Mouse (Mus musculus): Measurements from ENCODE around the gene Unc13d.

Gene Unc13d

GRCm38 (mm10) chr11:116078221-116078620 lies 460 bp upstream of the Unc13d start:
- DNase-seq (ENCODE audit: low spot score): peak; percentile 57

GRCm38 (mm10) chr11:116076836-116077235 lies 925 bp downstream of the Unc13d start:
- no peak for DNase-seq (ENCODE audit: low spot score)

GRCm38 (mm10) chr11:116076266-116076540 lies 1.6 kb downstream of the Unc13d start:
- DNase-seq (ENCODE audit: low spot score): no peak

- DNase-seq (ENCODE audit: low spot score): no peak
These were observed 2.1 kb downstream of the Unc13d start for GRCm38 (mm10) chr11:116075539-116076265.

- no peak for DNase-seq (ENCODE audit: low spot score)
These were observed 3.2 kb downstream of the Unc13d start for GRCm38 (mm10) chr11:116074436-116074991.

GRCm38 (mm10) chr11:116072608-116073007 lies 5.2 kb downstream of the Unc13d start:
- DNase-seq (ENCODE audit: low spot score): no peak

- DNase-seq (ENCODE audit: low spot score): peak; percentile 48
These were observed 6.3 kb downstream of the Unc13d start for GRCm38 (mm10) chr11:116071510-116071909.

GRCm38 (mm10) chr11:116065345-116065744 lies 12.4 kb downstream of the Unc13d start:
- no peak for DNase-seq (ENCODE audit: low spot score)

- DNase-seq (ENCODE audit: low spot score): no peak
These were observed 13.4 kb downstream of the Unc13d start for GRCm38 (mm10) chr11:116064187-116064867.

GRCm38 (mm10) chr11:116063562-116063961 lies 14.2 kb downstream of the Unc13d start:
- no peak for DNase-seq (ENCODE audit: low spot score)

GRCm38 (mm10) chr11:116062521-116062920 lies 15.2 kb downstream of the Unc13d start:
- DNase-seq (ENCODE audit: low spot score): no peak

GRCm38 (mm10) chr11:116061641-116062415 lies 15.9 kb downstream of the Unc13d start:
- DNase-seq (ENCODE audit: low spot score): no peak

GRCm38 (mm10) chr11:116060596-116060995 lies 17.2 kb downstream of the Unc13d start:
- no peak for DNase-seq (ENCODE audit: low spot score)

GRCm38 (mm10) chr11:116059691-116060025 lies 18.1 kb downstream of the Unc13d start:
- DNase-seq (ENCODE audit: low spot score): no peak

GRCm38 (mm10) chr11:116058868-116059690 lies 18.7 kb downstream of the Unc13d start:
- no peak for DNase-seq (ENCODE audit: low spot score)

- no peak for DNase-seq (ENCODE audit: low spot score)
These were observed 19.6 kb downstream of the Unc13d start for GRCm38 (mm10) chr11:116058022-116058614.

- DNase-seq (ENCODE audit: low spot score): no peak
These were observed 20.4 kb downstream of the Unc13d start for GRCm38 (mm10) chr11:116057237-116057881.

GRCm38 (mm10) chr11:116055873-116056272 lies 21.9 kb downstream of the Unc13d start:
- DNase-seq (ENCODE audit: low spot score): no peak

- no peak for DNase-seq (ENCODE audit: low spot score)
These were observed 24.1 kb downstream of the Unc13d start for GRCm38 (mm10) chr11:116053510-116054229.

GRCm38 (mm10) chr11:116050196-116050595 lies 27.6 kb downstream of the Unc13d start:
- DNase-seq (ENCODE audit: low spot score): no peak

All from retina, embryonic 14.5 days (tissue).